Mouse (Mus musculus): ENCODE data around the gene Agrp.
"Not testable (repeated sequence)": the region's sequence is repeated elsewhere in the genome, so short reads cannot be mapped to it uniquely, and the experiment has no call there.

Gene Agrp

GRCm38 (mm10) chr8:105622421-105622920 lies 14.7 kb downstream of the Agrp start:
- peak; percentile 95 to 96 for DNase-seq (ENCODE audit: low spot score in 2 of 2)

DNA sequence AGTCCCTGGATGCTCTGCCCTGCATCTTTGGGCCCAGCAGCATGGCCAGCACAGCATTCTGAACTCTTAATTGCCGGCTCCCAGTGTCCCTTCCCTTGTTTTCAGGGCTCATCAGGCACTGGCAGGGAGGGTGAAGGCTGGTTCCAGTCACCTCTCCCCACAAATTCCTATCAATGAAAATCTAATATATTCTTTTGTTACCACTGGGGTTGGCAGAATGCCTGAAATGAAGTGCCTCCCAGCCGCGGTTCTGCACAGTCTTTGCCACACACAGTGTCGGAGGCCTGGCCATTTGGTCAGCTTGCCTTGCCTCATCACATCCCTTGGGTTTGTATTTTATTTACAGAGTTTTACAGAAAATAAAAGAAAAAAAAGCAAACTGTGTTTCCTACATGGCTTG lies 15.4 kb downstream of the Agrp start:
- DNase-seq (ENCODE audit: low spot score in 2 of 2), result no peak

GRCm38 (mm10) chr8:105620946-105621720 lies 16.1 kb downstream of the Agrp start:
- no peak for DNase-seq (ENCODE audit: low spot score in 2 of 2)

DNA sequence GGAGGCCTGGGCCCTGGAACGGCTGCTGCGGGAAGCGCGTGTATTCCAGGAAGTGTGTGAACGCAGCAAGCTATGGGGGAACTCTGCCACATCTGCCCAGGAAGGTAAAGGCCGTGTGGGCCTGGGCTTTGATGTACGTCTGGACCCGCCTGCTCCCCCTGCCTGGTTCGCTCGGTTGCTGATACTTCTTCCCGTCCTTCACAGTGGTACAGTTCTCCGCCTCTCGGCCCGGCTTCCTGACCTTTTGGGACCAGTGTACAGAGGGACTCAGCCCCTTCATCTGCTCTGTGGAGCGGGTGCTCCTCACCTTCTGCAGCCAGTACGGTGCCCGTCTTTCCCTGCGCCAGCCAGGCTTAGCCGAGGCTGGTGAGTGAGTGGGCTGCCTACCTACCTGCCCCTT lies 17.0 kb downstream of the Agrp start:
- no peak for DNase-seq (ENCODE audit: low spot score in 2 of 2)

DNA sequence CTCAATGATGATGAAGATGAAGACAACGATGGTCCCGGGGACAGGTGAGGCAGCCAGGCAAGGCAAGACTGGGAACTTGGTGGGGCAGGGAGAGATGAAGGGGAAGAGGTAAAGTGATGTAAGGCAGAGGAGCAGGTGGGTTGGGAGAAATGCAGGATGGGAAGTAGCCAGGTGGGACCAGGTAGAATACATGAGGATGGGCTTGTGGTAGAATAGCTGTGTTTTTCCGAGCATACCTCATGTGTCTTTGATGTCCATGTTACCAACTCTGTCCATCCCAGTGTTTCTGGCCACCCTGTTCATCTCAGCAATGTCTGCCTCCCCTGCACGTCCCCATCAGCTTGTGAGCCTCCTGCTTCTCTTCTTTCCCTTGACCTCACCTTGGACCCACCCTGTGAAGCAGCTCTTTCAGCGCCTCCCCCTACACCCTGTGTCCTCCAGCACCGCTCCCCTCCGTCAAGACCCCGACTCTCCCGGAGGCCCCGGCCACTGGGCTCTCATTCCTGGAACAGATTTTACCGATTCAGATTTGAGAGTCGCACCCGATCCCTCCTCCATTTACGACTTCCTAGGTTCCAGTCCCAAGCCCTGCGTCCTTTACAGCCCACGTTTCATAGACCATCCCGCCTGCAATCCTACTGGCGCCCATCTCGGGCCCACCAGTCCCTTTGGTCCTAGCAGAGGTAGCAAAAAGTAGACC lies 18.2 kb downstream of the Agrp start:
- DNase-seq (ENCODE audit: low spot score in 2 of 2), result no peak

GRCm38 (mm10) chr8:105618279-105618634 lies 18.9 kb downstream of the Agrp start:
- DNase-seq (ENCODE audit: low spot score in 2 of 2), result no peak

- DNase-seq (ENCODE audit: low spot score in 2 of 2), result no peak
Measured at GRCm38 (mm10) chr8:105617451-105618278, 19.5 kb downstream of the Agrp start.

DNA sequence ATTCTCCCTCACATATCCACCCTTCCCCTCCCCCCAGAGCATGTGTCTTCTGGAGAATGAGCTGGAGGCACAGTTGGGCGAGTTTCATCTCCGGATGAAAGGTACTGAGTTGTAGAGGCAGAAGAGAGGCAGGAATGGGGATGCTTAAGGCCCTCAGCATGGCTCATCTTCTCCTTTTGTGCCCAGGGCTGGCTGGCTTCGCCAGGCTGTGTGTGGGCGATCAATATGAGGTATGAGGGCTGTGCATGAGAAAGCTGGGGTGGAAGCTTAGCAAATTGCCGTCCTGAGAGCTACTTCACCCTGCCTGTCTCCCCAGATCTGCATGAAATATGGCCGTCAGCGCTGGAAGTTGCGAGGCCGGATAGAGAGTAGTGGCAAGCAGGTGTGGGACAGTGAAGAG lies 21.3 kb downstream of the Agrp start:
- no peak for DNase-seq (ENCODE audit: low spot score in 2 of 2)

GRCm38 (mm10) chr8:105613830-105614511 lies 23.2 kb downstream of the Agrp start:
- DNase-seq (ENCODE audit: low spot score in 2 of 2), result no peak

DNA sequence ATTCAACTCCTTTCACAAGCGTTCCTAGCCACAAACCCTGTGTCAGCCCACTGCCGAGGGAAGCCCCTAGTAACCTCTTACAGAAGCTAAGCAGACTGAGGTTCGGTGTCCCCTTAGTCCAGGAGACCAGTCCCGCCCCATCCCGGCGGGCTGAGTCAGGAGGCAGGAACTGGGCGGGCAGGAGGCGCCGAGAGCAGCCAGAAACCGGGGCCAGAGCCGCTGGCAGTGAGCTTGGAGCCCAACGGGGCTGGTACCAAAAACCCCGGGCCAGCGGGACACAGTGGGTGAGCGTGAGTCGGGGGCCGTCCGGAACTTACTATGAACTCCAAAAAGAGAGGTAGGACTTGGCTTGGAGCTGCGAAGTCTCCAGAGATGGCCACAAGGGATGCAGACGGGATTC lies 24.2 kb downstream of the Agrp start:
- DNase-seq (ENCODE audit: low spot score in 2 of 2), result no peak

DNA sequence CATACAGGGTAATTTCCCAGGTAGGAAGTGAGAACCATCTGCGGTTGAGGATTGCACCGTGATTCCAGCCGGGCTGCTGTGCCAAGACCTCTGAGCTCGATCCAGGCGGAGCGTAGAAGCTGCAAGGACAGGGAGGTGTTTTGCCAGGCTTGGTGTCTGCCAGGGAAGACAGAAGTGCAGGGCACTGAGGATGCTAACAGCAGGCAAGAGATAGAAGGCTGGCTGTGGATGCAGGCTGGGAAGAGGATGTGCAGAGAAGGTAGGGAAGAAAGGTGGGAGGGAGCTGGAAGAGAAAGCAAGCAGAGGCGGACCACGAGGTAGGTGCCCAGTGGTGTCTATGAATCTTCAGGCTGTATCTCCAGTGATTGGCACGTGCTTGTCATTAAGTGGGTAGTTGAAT lies 25.4 kb downstream of the Agrp start:
- no peak for DNase-seq (ENCODE audit: low spot score in 2 of 2)

DNA sequence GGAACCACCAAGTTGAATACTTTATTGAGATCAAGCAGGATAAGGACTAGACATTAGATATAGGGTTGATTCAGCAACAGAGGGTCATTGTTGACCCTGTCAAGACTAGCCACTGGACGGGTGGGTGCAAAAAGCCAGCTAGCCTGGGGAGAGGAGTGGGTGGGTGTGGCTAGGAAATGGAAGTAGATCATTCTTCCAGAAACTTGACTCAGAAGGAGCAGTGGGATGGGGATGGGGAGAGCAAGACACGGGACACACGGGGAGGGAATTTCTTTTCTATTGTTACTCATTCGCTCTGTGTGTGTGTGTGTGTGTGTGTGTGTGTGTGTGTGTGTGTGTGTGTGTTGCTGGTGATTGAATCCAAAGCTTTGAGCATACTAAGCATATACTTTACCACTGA lies 27.4 kb downstream of the Agrp start:
- DNase-seq (ENCODE audit: low spot score in 2 of 2), result no peak

- DNase-seq (ENCODE audit: low spot score in 2 of 2), result no peak
Measured at GRCm38 (mm10) chr8:105609355-105609754, 27.8 kb downstream of the Agrp start.

DNA sequence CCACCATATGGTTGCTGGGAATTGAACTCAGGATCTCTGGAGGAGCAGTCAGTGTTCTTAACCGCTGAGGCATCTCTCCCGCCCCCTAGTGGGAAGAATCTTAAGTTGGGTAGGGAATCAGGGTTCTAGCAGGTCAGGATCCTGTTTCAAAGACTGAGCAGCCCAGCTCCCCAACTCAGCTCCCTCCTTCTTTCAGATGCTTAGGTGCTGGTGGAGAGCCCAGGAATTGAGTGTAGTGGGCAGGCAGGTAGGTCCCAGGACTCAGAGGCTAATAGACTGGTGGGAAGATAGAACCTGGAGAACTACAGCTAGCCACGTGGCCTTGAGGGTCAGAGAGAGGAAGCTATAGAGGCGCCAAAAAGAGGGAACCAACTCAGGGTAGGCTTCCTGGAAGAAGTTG lies 29.5 kb downstream of the Agrp start:
- no peak for DNase-seq (ENCODE audit: low spot score in 2 of 2)

DNA sequence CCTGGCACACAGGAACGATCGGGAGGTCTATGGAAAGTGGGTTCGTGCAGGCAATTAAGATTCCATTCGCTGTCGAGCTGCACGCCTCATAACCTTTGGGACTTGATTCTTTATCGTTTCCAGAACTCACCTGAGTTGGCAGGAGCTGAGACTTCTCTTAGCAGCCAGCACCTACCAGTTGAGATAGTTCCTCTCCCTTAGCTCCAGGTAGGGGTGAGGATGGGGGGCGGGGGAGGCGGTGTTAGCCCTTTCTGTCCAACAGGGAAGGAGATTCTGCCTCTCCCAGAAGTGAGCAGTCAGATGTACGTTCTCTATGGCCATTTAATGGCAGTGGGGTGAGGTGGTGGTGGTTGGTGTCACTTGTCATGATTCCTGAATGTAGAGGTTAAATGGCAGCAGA lies 30.1 kb downstream of the Agrp start:
- DNase-seq (ENCODE audit: low spot score in 2 of 2), result no peak

- peak in 1 of 2 experiments; percentile 74 for DNase-seq (ENCODE audit: low spot score in 2 of 2)
Measured at GRCm38 (mm10) chr8:105606189-105607023, 30.8 kb downstream of the Agrp start.

DNA sequence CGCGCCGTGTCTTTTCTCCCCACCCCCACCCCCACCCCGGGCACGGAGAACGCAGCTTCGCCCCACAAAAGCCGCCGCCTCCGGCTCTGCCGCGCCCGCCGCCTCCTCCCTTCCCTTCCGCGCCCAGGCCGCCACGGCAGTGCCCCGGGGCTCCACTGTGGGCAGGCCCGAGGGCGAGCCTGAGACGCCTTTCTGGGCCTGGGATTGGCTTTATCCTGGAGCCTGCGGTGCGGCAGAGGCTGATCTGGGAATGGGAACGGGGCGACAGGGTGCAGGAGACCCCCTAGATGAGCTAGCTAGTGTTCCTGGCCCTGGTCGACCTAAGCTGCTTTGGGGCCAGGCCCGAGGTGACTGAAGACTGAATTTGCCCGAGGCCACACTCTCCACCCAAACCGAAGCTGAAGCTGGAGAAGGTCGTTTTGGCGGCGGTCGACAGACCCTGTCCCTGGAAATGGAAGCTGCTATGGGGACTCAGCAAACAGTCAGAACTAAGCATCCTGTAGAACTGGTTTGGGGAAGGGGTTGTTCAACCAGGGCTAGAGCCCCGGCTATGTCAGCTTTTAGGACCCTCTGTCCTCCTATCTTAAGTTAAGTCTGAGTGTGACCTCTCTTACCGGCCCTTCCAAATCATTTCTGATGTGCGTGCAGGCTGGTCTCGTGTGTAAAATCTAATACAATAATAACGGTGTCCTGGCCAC lies 31.6 kb downstream of the Agrp start:
- DNase-seq (ENCODE audit: low spot score in 2 of 2), result no peak

- peak in 1 of 2 experiments; percentile 65 for DNase-seq (ENCODE audit: low spot score in 2 of 2)
Measured at GRCm38 (mm10) chr8:105604804-105605381, 32.3 kb downstream of the Agrp start, which contains the start of gene Ripor1. TSS of gene Ripor1 (plus strand) at chr8:105605255.

DNA sequence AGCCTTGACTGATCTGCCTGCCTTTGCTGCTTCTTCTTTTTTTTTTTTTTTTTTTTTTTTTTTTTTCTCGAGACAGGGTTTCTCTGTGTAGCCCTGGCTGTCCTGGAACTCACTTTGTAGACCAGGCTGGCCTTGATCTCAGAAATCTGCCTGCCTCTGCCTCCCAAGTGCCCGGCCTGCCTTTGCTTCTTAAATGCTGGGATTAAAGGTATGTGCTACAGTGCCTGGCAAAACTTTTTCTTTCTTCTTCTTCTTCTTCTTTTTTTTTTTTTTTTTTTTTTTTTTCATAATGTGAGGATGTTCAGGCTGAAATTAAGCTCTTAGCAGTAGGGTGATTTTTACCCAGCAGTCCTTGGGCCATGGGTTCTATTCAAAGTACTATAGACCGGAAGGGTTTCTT lies 34.7 kb downstream of the Agrp start:
- DNase-seq (ENCODE audit: low spot score in 2 of 2), result not testable (repeated sequence)

- DNase-seq (ENCODE audit: low spot score in 2 of 2), result no peak
Measured at GRCm38 (mm10) chr8:105601301-105601700, 35.9 kb downstream of the Agrp start.

Measured in frontal cortex, postnatal 25 days (tissue).